Mouse (Mus musculus) layer of hippocampus, adult 8-10 months (tissue): ENCODE measurements around the gene Cd81. TPM values are rescaled to one million over a fixed set of nuclear protein-coding genes. Genes with fewer than 3 reads are reported as not detected.

Source experiments
- DNase-seq, 2 experiments: peaks; one replicate each; pipeline ENCODE4 v3.0.0; 2022; ENCODE audit warnings: low spot score in 2 of 2
- total RNA-seq, 4 experiments: library from RNA; stranded (reverse); gene quantifications; 2 replicates each; pipeline ENCODE4 v1.2.4; 2022

Gene Cd81
- total RNA-seq, 4 experiments from 2014 or later: 413 to 631 (median 486) TPM

DNA sequence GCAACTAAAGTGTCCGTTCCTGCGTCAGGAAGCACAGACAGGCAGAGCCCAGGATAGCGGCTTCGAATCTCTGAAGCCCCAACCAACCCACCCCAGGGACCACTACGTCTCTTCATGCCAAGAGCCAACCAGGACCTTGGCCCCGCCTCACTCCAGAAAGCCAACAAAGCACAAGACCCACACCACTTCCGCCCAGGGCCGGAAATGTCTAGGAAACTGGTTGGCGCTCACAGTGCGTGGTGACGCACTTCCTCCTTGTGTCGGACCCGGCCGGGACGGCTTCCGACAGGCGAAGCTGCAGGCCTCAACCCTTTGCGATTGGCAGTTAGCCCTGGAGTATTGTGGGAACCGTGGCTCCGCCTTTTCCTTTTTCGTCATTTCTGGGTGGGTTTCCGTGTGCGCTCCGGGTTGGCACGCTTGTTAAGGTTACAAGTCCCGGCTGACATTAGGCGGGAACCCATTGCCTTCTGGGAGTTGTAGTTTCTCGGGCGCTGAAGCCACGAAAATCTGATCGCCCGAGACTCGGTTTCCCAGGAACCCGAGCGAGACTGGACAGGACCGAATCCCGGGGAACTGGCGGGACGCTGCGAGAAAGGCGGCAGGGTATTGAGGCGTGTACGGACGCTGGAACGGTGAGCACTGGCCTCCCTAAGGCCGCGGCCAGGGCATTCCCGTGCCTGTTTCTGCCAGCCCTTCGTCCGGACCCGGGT is 16.5 kb downstream of the Cd81 start, which contains the start of gene Tssc4:
TSS of gene Tssc4 (plus strand) at position 368 of the 710 bp plus-strand sequence.
- peak; percentile 99 for DNase-seq

DNA sequence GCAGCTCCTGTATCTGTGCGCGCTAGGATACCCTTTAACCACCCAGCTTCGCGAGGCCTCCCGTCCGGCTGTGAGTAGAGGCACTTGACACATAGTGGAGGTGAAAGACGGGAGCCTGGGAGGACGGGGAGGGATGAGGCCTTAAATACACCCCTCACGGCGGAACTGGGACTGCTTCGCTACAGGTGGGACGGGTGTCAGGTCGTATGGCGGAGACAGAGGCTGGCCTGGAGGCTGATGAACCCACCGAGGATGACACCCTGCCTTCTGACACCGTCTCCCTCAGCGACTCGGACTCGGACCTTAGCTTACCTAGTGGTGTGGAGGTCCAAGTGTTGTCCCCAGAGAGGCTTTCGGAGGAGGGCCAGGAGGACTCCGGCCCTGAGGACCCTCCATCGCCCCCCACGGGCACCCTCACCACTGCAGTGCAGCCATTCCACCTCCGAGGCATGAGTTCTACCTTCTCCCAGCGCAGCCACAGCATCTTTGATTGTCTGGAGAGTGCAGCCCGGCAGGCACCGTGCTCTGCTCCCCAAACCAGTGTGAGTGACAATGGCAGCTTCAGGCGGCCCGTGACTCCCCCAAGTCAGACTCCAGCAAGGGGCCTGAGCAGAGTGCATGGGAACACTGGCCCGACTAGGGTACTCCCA is 17.3 kb downstream of the Cd81 start:
- DNase-seq: peak in 1 of 2 experiments; percentile 33

DNA sequence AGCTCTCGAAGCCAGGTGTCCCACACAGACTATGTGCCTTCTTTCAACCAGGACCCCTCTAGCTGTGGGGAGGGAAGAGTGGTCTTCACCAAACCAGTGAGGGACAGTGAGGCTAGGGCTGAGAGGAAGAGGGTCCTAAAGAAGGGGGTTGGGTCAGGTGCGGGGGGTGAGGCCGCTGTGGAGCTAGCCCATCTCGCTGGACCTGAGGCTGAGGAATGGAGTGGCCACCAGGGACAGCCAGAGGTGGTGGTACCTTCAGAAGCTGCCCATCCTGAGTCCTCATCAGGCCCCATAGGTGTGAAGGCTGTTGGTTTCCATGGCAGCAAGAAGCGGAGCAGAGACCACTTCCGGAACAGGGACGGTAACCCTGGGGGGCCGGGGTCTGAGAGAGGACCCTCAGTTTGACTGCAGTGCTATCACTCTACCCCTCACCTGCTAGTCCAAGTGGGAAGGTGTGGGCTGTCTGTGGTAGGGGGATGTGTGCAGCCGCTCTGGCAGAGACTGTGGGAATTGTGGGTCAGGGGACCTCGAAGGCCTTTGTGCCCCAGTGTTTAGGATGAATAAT is 18.0 kb downstream of the Cd81 start:
- DNase-seq: no peak

DNA sequence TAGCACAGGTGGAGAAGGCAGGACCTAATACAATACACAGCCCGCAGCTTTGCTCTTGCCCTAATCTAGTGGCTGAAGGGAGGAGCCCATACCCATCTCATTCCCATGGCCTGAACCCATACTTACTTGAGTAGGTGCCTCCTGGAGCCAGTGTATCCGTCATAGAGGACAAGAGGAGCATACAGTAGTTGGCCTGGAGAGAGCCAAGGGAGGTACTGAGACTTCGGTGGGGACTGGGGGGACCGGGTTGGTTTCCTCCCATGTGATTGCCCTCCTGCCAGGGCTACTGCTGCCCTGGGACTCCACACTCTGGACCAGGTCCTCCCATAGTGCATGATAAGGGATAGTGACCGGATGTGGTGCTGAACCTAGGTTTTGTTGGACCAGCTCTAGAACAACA is 20.1 kb downstream of the Cd81 start:
- no peak for DNase-seq

DNA sequence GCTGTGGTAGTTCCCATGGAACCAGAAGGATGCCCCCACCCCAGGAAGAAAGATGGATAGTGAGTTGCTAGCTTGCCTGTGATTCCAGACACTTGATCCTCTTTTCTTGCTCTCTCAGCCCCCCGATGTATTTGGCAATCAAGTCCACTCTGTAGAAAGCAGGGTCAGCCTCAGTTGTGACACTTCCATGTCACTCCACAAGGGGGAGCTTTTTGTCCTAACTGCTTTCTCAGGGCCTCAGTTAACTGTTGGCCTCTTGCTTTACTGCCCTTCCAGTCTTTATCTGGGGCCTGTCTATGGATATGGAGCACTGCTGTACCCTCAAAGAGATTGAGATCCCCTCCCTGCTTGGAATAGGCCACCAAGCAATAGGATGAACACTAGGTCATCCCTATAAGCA is 20.5 kb downstream of the Cd81 start:
- no peak for DNase-seq

DNA sequence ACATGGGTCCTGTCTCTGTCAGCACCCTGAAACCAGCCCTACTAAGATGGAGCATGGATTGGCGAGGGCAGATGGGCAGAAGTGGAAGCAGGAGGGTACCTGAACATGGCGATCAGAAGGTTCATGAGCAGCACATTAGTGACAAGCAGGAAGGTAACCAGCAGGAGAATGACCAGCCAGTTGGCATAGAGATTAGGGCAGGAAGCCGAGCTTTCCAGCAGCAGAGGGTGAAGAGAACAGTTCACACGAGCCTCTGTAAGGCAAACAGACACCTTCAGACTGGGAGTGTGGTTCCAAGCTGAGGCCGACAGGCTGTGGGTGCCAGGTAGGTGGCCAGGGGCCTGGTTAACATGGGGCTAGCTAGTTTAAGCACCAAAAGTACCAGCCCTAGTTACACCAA is 22.9 kb downstream of the Cd81 start:
- no peak for DNase-seq

DNA sequence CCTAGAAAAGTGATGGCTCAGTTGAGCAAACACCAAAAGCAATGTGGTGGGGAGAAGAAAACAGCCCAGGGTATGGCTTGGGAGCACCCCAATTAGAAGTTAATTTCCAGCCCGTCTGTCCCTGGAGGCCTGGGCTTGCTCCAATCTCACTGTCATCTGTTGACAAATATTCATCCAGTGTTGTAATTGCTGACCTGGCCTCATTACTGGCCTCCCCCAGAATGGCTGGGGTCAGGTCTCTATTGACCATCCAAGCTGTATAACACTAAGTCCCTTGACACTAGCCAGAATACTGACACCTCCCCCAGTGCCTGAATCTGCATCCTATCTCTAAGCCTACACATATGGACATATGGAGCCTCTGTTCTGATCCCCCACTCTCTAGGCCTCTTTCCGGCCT is 24.8 kb downstream of the Cd81 start:
- DNase-seq: no peak

DNA sequence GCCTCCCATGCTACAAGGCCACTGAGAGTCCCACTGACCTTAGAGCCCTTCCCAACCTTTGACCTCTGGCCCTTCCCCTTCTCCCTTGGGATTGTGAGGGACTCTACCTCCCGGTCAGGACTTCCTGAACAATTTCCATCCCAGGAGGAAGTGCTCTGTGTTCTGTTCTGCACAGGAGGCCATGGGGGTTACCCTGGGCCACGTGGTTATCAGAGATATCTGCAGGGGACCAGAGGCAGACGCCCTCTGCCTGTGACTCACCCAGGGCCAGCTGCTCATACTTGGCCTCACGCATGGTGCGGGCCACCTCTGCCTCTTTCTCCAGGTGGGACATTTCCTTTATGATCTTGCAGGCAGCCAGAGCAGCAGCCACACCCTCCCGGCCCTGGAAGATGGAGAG is 29.5 kb downstream of the Cd81 start:
- no peak for DNase-seq

DNA sequence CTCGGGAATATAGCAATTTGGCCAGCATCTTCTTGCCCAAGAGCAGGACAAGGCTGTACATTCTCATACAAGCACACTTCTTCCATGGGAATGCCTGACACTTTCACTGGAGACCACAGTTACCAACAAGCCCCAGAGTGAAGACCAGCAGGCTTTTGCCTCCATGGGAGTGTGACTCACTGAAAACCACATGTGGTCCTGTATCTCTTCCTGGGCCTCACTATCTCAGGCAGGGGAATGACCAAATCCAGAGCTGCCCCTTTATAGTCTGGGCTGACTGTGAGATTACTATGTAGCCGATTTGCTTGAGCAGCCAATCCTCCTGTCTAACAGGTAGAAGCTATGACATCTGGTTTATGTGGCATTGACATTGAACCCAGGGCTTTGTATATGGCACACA is 31.2 kb downstream of the Cd81 start:
- DNase-seq: no peak

DNA sequence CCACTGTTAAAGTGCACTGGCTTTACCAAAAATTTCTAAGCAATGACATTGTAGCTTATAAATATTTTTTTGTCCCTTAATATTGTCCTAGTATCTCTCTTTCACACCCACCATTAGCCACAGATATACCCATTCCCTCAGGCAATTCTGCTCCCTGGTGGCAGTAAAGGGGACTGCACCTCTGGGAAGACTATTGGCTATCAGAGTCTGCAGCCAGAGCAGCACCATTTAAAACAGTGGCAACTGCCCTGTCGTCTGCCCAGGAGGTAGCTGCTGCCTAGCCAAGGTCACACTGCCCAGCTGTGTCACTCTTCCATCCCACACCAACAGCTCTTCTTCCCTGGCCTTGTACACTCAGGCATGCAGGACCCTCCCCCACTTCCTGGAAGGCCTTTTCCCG is 33.8 kb downstream of the Cd81 start:
- peak in 1 of 2 experiments; percentile 50 for DNase-seq

DNA sequence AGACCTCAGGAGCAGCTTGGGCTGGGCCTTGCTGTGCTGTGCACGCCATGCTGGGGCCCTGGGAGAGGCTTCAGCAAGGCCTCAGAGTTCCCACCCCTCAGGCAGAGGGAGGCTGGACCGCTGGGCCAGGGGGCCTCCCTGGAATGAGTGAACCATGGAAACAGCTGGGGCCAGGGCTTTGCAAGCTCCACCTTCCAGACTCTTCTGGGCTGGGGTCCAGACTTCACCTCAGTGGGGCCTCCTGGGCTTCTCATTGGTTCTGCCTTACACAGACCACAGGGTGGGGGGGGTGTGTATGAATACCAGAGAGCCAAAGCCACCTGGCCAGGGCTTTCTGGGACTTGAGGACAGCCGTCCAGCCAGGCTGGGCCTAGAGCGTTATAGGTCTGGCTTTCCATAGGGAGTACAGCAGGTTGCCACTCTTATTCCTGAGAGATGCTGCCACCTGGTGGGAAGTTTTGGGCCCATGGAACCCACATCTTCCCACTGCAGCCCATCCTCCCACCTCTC is 34.6 kb downstream of the Cd81 start:
- peak in 1 of 2 experiments; percentile 39 for DNase-seq

DNA sequence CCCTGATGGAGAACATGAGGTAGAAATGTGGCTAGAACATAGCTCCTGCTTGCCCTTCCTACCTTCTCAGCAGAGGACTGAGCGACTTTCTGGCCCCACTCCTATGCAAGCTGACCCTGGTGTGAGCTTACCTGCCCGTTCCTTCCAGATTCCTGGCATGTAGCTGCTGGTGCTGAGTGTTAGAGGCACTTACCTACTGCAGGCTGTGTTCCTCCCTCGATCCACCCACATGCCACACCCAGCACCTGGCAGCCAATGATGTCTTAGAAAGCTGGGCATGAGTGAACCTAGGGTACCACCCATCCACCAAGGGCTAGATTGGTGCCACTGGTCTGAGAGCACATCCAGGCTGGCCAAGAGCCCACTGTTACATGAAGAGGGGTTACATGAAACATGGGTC is 41.3 kb downstream of the Cd81 start:
- DNase-seq: no peak

DNA sequence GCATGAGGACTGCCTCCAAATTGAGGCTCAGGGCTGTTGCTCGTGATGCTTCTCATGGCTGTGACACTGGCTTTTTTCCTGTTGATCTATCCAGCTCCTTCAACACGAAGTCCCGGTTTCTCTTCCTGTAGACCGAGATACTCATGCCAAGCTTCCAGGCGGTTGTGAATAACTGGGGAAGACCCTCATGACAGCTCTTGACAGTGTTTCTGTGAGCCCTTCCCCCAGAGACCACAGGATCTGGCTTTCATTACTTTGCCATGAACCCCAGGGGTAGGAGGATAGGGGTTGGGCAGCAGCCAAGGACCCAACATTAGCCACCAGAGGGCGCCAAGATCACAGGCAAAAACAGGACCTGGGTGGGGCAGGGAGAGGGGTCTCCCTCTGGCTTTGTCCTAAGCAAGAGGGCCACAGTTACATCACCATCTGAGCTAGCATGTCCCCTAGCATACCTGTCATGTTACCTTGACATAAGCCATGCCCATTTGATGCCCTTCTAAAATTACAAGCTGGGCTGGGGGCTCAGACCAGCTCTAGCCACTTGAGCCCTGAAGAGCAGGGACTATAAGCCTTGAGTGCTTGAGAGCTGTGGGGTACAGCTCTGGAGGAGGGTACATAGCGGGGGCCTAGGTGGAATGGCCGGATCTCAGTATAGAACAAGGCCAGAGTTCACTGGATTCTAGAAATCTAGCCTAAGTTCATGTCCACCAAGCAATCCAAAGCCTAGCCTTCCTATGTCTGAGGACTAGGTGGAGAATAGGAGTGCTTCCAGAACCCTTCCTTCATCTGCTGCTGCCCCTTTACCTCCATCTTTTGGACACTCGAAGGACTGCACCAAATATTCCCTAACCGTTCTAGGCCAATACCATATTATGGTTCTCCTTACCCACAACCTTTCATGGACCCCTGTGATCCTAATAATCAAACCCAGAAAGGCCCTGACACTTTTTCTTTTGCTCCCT is 42.3 kb downstream of the Cd81 start, which contains the start of gene Trpm5:
TSS of gene Trpm5 (minus strand) at position 51 of the 962 bp plus-strand sequence.
- peak in 1 of 2 experiments; percentile 47 for DNase-seq

DNA sequence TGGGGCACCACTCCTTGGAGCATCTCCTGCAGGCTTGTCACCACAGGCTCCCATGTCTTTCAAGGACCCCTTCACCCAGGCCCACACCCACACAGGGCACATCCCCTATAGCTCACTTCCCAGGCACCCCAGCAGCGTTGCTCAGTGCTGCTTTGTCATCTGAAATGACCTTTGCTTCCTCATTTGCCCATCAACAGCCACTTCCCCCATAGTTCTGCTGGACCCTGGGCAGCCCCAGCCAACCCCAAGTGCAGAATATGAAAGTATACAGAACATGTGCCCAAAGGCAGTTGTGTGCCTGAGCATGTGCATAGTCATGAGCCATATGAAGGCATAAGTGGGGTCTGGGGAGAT is 43.0 kb downstream of the Cd81 start:
- DNase-seq: no peak

DNA sequence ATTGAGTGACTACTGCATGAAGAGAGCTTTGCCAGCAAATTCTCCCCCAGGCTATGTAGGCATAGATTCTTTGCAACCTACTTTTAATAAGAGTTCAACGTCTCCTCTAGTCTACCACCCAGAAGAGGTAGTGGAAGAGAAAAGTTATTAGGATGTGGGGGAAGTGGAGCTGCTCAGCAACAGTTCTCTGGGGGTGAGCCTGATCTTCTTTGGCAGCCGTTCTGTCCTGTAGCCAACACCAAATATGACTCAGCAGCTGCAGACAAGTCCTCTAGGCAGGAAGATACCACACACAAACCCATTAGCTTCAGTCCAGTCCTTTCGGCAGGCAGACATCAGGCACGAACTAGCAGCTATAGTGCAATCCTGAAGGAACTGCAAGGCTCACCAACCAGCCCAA is 48.2 kb downstream of the Cd81 start:
- peak in 1 of 2 experiments; percentile 19 for DNase-seq

DNA sequence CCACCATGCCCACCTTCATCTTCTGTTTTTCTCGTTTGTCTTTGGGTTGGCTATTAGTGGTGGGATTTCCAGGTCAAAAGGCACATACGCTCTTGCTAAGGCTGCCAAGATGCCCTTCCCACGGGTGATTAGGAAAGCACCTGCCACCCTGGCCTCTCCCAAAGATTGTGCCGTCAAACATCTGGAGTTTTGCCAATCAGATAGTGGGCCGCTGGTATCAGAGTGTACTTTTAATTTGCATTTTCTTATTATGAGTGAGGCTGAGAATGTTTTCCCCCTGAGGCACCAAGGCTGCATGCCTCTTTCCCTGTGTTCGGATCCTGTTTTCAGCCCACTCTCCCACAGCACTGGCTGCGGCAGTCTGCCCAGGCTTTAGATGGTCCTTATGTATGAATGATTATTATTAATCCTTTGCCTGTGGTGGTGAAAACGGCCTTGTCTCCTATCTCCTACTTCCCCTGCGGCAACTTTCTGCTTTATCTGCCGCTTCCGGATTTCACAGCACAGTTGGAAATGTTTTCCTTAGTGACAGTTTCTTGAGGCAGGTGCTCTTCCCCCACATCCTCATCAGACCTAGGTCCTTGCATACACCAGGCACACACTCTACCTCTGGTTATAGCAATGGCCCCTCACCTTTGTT is 52.8 kb downstream of the Cd81 start:
- no peak for DNase-seq

DNA sequence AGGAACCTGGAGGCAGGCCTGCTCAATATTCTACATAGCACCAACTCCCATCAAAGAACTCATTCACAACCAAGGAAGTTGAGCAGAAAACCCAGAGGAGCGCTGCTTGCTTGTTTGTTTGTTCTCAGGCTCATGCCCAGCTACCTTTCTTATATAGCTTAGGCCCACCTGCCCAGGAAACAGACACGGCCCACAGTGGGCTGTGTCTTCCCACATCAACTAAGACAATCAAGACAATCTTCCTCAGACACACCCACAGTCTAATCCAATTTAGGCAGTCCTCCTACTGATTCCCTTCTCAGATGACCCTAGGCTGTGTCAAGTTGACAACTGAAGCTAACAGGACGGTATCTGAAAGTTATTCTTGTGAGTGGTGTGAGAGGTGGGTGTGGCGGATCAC is 53.5 kb downstream of the Cd81 start, which contains the start of gene Kcnq1:
TSS of gene Kcnq1 (plus strand) at position 301 of the 400 bp plus-strand sequence.
- no peak for DNase-seq

DNA sequence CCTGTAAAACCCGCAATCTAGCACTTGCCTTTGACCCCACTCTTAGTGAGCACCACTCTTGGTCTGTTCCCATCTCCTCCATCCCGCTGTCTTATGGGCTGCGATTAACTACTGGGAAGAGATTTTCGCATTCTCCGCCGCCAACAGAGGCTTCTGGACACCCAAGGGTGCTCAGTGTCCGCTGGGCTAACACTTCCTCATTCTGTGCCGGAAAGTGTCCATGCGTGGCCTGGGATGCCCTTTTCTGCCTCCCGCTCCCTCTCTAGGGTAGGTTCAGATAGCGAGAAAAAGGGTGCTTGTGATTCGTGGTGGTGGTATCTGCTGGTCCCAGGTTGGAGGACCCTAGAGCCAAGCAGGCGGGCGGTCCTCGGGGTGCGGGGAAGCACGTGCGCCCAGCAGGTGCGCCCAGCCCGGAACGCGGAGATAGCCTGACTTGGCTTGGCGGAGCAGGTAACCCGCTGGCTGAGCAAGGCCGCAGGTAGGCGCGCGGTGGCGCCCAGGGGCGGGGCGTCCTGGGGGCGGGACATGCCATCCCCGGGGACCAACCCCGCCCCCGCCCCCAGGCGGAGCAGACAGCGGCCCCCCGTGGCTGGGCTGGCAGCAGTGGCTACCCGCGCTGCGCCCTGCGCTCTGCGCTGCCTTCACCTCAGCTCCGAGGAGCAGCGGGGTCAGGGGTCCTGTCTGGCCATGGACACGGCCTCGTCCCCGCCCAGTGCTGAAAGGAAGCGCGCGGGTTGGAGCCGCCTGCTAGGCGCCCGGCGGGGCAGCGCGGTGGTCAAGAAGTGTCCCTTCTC is 54.3 kb downstream of the Cd81 start:
- no peak for DNase-seq

DNA sequence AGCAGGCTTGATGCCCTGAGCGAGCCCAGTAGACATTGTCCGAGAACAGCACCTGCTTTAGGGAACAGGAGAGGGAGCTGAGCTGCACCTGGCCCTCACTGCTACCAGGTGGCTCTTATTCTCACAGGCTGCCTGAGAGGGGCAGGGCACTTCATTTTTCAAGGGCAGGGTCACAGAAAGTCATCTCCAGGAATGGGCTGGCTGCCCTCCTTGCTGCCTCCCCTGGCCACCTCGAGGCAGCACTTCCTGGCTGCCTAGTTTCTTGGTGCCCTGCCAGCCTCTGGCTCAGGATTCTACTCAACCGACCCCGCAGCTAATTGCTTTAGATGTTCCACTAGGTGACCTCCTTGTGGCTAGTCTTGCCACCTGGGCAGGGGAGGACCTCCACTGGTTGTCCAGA is 55.7 kb downstream of the Cd81 start:
- no peak for DNase-seq
